Mouse (Mus musculus) liver, embryonic 11.5 days (tissue): ENCODE results near the gene Traf3. TPM values are rescaled to one million over a fixed set of nuclear protein-coding genes. Genes with fewer than 3 reads are reported as not detected.

Experiments used
- ATAC-seq: fragments of 200-750 bp; cut with Nextera tagmentation; replicated peaks from 2 replicates; pipeline ENCODE4 v1.8.0; 2017; ENCODE audit warnings: moderate number of reproducible peaks, mild to moderate bottlenecking, moderate TSS enrichment, moderate library complexity; ENCODE audit not compliant: low FRiP score
- DNase-seq: peaks from one replicate; pipeline ENCODE4 v3.0.0-alpha.2; 2017; ENCODE audit warnings: low spot score
- H3K27ac ChIP-seq: fragments of 300-500 bp; sonication (generic); 2 replicates; pipeline ENCODE4 v1.5.1; 2014; ENCODE audit warnings: mild to moderate bottlenecking, low read depth, low read length, control low read depth
- H3K27me3 ChIP-seq: fragments of 300-500 bp; sonication (generic); replicated peaks from 2 replicates; pipeline ENCODE4 v1.6.1; 2014; ENCODE audit warnings: low read length, mixed read lengths; ENCODE audit not compliant: control insufficient read depth, insufficient read depth
- H3K36me3 ChIP-seq: fragments of 300-500 bp; sonication (generic); 2 replicates; pipeline ENCODE4 v1.6.1; 2014; ENCODE audit warnings: mild to moderate bottlenecking, low read length, moderate library complexity, mixed read lengths; ENCODE audit not compliant: control insufficient read depth, insufficient read depth
- H3K4me1 ChIP-seq: fragments of 300-500 bp; sonication (generic); replicated peaks from 2 replicates; pipeline ENCODE4 v1.6.1; 2014; ENCODE audit warnings: low read length, mixed read lengths; ENCODE audit not compliant: control insufficient read depth, insufficient read depth
- H3K4me2 ChIP-seq: fragments of 300-500 bp; sonication (generic); 2 replicates; pipeline ENCODE4 v1.6.1; 2014; ENCODE audit warnings: mild to moderate bottlenecking, control low read depth, moderate library complexity
- H3K4me3 ChIP-seq: fragments of 300-500 bp; sonication (generic); 2 replicates; pipeline ENCODE4 v1.5.1; 2014; ENCODE audit warnings: low read depth, low read length, control low read depth
- H3K9ac ChIP-seq: fragments of 300-500 bp; sonication (generic); 2 replicates; pipeline ENCODE4 v1.6.1; 2014; ENCODE audit warnings: low read depth, low read length, control low read depth
- H3K9me3 ChIP-seq: fragments of 300-500 bp; sonication (generic); 2 replicates; pipeline ENCODE4 v1.6.1; 2016; ENCODE audit warnings: low read length, inconsistent platforms, mixed read lengths; ENCODE audit not compliant: control insufficient read depth
- WGBS: fragments of 180-500 bp; shearing (Covaris S2); extraction: QIAGEN DNeasy Blood & Tissue Kit; methylation state at CpG from one replicate; pipeline ENCODE4 v1.1.7; 2014; 5-methylcytosine and 5-hydroxymethylcytosine counted together
- polyA plus RNA-seq: library from polyadenylated mRNA; unstranded; fragments of >200 nt; fragmentation: Nextera tagmentation; extraction: Ambion mirVana; gene quantifications from 2 replicates; pipeline ENCODE4 v1.2.1, GENCODE M21; 2014

Traf3 gene
- polyA plus RNA-seq, 1 experiment from 2014 or later = 7.4 TPM

GRCm38 (mm10) chr12:111242346-111242745 is 76.2 kb downstream of the Traf3 start:
- Histone ChIP-seq H3K4me3 (no peak overlapping the region), H3K4me1 (peaks cover 6% of the 10 kb centered on the region), H3K4me2 (no peak overlapping the region), H3K9ac (no peak overlapping the region), H3K36me3 (peaks cover 15% of the 10 kb centered on the region), H3K27me3 (no peaks in the 10 kb centered on the region), H3K27ac (no peak overlapping the region), H3K9me3 (no peaks in the 10 kb centered on the region)
- DNase-seq = no peak
- 92% methylated on average over 5 of the region's 5 CpGs for WGBS
- no peak for ATAC-seq

- no peak for DNase-seq
- Histone ChIP-seq H3K4me3 (no peak overlapping the region), H3K4me1 (peaks cover 9% of the 10 kb centered on the region), H3K9me3 (no peaks in the 10 kb centered on the region), H3K27ac (no peak overlapping the region), H3K4me2 (no peak overlapping the region), H3K27me3 (no peaks in the 10 kb centered on the region), H3K36me3 (peaks cover 12% of the 10 kb centered on the region; the same call in 1 of the 2 replicates), H3K9ac (no peak overlapping the region)
- ATAC-seq = no peak
- 83% methylated on average over 12 of the region's 12 CpGs for WGBS
These were observed 77.6 kb downstream of the Traf3 start for GRCm38 (mm10) chr12:111243733-111244132.

GRCm38 (mm10) chr12:111245070-111245469 is 78.9 kb downstream of the Traf3 start:
- Histone ChIP-seq H3K4me2 (no peak overlapping the region), H3K9ac (no peak overlapping the region), H3K9me3 (no peaks in the 10 kb centered on the region), H3K4me1 (peaks cover 9% of the 10 kb centered on the region), H3K27me3 (no peaks in the 10 kb centered on the region), H3K36me3 (peaks cover 7% of the 10 kb centered on the region; the same call in 1 of the 2 replicates), H3K4me3 (no peak overlapping the region), H3K27ac (no peak overlapping the region)
- ATAC-seq (no peak), DNase-seq (no peak)
- 86% methylated on average over 6 of the region's 6 CpGs for WGBS

- peaks cover 9% of the 10 kb centered on the region for H3K4me1 ChIP-seq
- WGBS = 49% methylated on average over 9 of the region's 9 CpGs
- H3K27ac ChIP-seq = no peak overlapping the region
- peaks cover 7% of the 10 kb centered on the region; the same call in 1 of the 2 replicates for H3K36me3 ChIP-seq
- H3K9me3 ChIP-seq = no peaks in the 10 kb centered on the region
- ATAC-seq (peak; percentile 82), DNase-seq (no peak)
- H3K9ac ChIP-seq = no peak overlapping the region
- H3K4me3 ChIP-seq = no peak overlapping the region
- no peak overlapping the region for H3K4me2 ChIP-seq
- H3K27me3 ChIP-seq = no peaks in the 10 kb centered on the region
These were observed 80.8 kb downstream of the Traf3 start for GRCm38 (mm10) chr12:111246808-111247464.

GRCm38 (mm10) chr12:111249095-111249494 is 82.9 kb downstream of the Traf3 start:
- Histone ChIP-seq H3K36me3 (peaks cover 2% of the 10 kb centered on the region; the same call in 1 of the 2 replicates), H3K27ac (no peak overlapping the region), H3K27me3 (no peaks in the 10 kb centered on the region), H3K4me3 (no peak overlapping the region), H3K9ac (no peak overlapping the region), H3K9me3 (no peaks in the 10 kb centered on the region), H3K4me1 (peaks cover 9% of the 10 kb centered on the region), H3K4me2 (no peak overlapping the region)
- 55% methylated on average over 3 of the region's 3 CpGs for WGBS
- ATAC-seq (no peak), DNase-seq (no peak)

- DNase-seq (no peak), ATAC-seq (no peak)
- Histone ChIP-seq H3K4me2 (no peak overlapping the region), H3K27ac (no peak overlapping the region), H3K27me3 (no peaks in the 10 kb centered on the region), H3K9me3 (no peaks in the 10 kb centered on the region), H3K4me1 (peaks cover 9% of the 10 kb centered on the region), H3K36me3 (peaks cover 2% of the 10 kb centered on the region; the same call in 1 of the 2 replicates), H3K9ac (no peak overlapping the region), H3K4me3 (no peak overlapping the region)
- WGBS = 83% methylated on average over 8 of the region's 8 CpGs
These were observed 83.9 kb downstream of the Traf3 start for GRCm38 (mm10) chr12:111250116-111250515.

- Histone ChIP-seq H3K36me3 (peaks cover 9% of the 10 kb centered on the region; the same call in 1 of the 2 replicates), H3K4me3 (no peak overlapping the region), H3K9ac (no peak overlapping the region), H3K9me3 (no peaks in the 10 kb centered on the region), H3K27ac (no peak overlapping the region), H3K4me1 (peaks cover 9% of the 10 kb centered on the region), H3K4me2 (no peak overlapping the region), H3K27me3 (no peaks in the 10 kb centered on the region)
- ATAC-seq = no peak
- DNase-seq = no peak
- 80% methylated on average over 9 of the region's 9 CpGs for WGBS
These were observed 85.1 kb downstream of the Traf3 start for GRCm38 (mm10) chr12:111251227-111251626.

- H3K9ac ChIP-seq = no peak overlapping the region
- no peaks in the 10 kb centered on the region for H3K9me3 ChIP-seq
- H3K4me1 ChIP-seq = peaks cover 22% of the 10 kb centered on the region
- H3K4me3 ChIP-seq = no peak overlapping the region
- H3K36me3 ChIP-seq = 0 out of 2 replicates have a peak, but pooled peaks cover 2% of the 10 kb centered on the region
- DNase-seq = no peak
- ATAC-seq = no peak
- 93% methylated on average over 16 of the region's 16 CpGs for WGBS
- no peaks in the 10 kb centered on the region; the same call in 1 of the 2 replicates for H3K27me3 ChIP-seq
- H3K4me2 ChIP-seq = no peak overlapping the region
- no peak overlapping the region for H3K27ac ChIP-seq
These were observed 97.5 kb downstream of the Traf3 start for GRCm38 (mm10) chr12:111263650-111264049.

GRCm38 (mm10) chr12:111265212-111265611 is 99.0 kb downstream of the Traf3 start:
- Histone ChIP-seq H3K4me1 (peaks cover 22% of the 10 kb centered on the region), H3K27me3 (peaks cover 12% of the 10 kb centered on the region), H3K9me3 (no peaks in the 10 kb centered on the region), H3K27ac (no peak overlapping the region), H3K9ac (no peak overlapping the region), H3K36me3 (0 out of 2 replicates have a peak, but pooled peaks cover 2% of the 10 kb centered on the region), H3K4me2 (no peak overlapping the region), H3K4me3 (no peak overlapping the region)
- DNase-seq (no peak), ATAC-seq (no peak)
- whole genome bisulfite sequencing = 80% methylated on average over 5 of the region's 5 CpGs
